Mouse (Mus musculus) splenic B cell, adult 2 months (primary cell): ENCODE measurements at regions not wholly inside any gene's neighbourhood (a gene's known extent, or its start where the extent isn't known, plus 50 kb on each side); places are given as distances from the start of the nearest gene placed in this dataset.
"Not testable (repeated sequence)": the region's sequence is repeated elsewhere in the genome, so short reads cannot be mapped to it uniquely, and the experiment has no call there.

Source experiments
- DNase-seq: peaks from one replicate; pipeline ENCODE4 v3.0.0-alpha.2; 2011; ENCODE audit warnings: low read depth, low spot score
- H3K27me3 ChIP-seq: 2 replicates; pipeline ENCODE4 v1.6.1; 2012; ENCODE audit warnings: mild to moderate bottlenecking, low read length, moderate library complexity, mixed read lengths; ENCODE audit not compliant: control insufficient read depth, poor library complexity, insufficient read depth, severe bottlenecking
- H3K36me3 ChIP-seq: 2 replicates; pipeline ENCODE4 v1.6.1; 2012; ENCODE audit warnings: mild to moderate bottlenecking, low read length, moderate library complexity, mixed read lengths; ENCODE audit not compliant: control insufficient read depth, poor library complexity, insufficient read depth, severe bottlenecking

- no peak for DNase-seq
- Histone ChIP-seq H3K36me3 (no peaks in the 10 kb centered on the region), H3K27me3 (no peaks in the 10 kb centered on the region)
These were observed 206.2 kb downstream of the Pcsk1 start for GRCm38 (mm10) chr13:75295818-75296217.

- H3K27me3 ChIP-seq, result no peaks in the 10 kb centered on the region
- no peaks in the 10 kb centered on the region for H3K36me3 ChIP-seq
- DNase-seq, result no peak
These were observed 230.2 kb downstream of the Pcsk1 start for GRCm38 (mm10) chr13:75319780-75320179.

- Histone ChIP-seq H3K27me3 (no peaks in the 10 kb centered on the region), H3K36me3 (no peaks in the 10 kb centered on the region)
- DNase-seq, result no peak
These were observed 230.6 kb downstream of the Pcsk1 start for GRCm38 (mm10) chr13:75320239-75320638.

GRCm38 (mm10) chr13:75337054-75337453 lies 247.4 kb downstream of the Pcsk1 start:
- DNase-seq, result no peak
- Histone ChIP-seq H3K27me3 (no peaks in the 10 kb centered on the region), H3K36me3 (no peaks in the 10 kb centered on the region)

GRCm38 (mm10) chr13:75343422-75343821 lies 253.8 kb downstream of the Pcsk1 start:
- Histone ChIP-seq H3K27me3 (no peaks in the 10 kb centered on the region), H3K36me3 (no peaks in the 10 kb centered on the region)
- no peak for DNase-seq

GRCm38 (mm10) chr13:75366723-75367426 lies 277.2 kb downstream of the Pcsk1 start:
- no peak for DNase-seq
- H3K27me3 ChIP-seq, result no peaks in the 10 kb centered on the region

GRCm38 (mm10) chr13:75368249-75368800 lies 278.7 kb downstream of the Pcsk1 start:
- Histone ChIP-seq H3K27me3 (no peaks in the 10 kb centered on the region), H3K36me3 (no peaks in the 10 kb centered on the region)
- no peak for DNase-seq

More at GRCm38 (mm10) chr13:75366723-75367426, 277.2 kb downstream of the Pcsk1 start:
- no peaks in the 10 kb centered on the region for H3K36me3 ChIP-seq

GRCm38 (mm10) chr13:75377100-75377499 lies 287.5 kb downstream of the Pcsk1 start:
- H3K36me3 ChIP-seq, DNase-seq, H3K27me3 ChIP-seq: not testable (repeated sequence)

GRCm38 (mm10) chr13:75377717-75378116 lies 288.1 kb downstream of the Pcsk1 start:
- no peaks in the 10 kb centered on the region for H3K36me3 ChIP-seq
- H3K27me3 ChIP-seq, result no peaks in the 10 kb centered on the region
- DNase-seq, result no peak

GRCm38 (mm10) chr13:75384631-75385340 lies 295.2 kb downstream of the Pcsk1 start:
- H3K27me3 ChIP-seq, result no peaks in the 10 kb centered on the region
- no peaks in the 10 kb centered on the region for H3K36me3 ChIP-seq
- DNase-seq, result no peak

- Histone ChIP-seq H3K36me3 (no peaks in the 10 kb centered on the region), H3K27me3 (no peaks in the 10 kb centered on the region)
- no peak for DNase-seq
These were observed 299.6 kb downstream of the Pcsk1 start for GRCm38 (mm10) chr13:75389211-75389610.

GRCm38 (mm10) chr13:75390177-75390576 lies 300.6 kb downstream of the Pcsk1 start:
- DNase-seq, result no peak
- Histone ChIP-seq H3K36me3 (no peaks in the 10 kb centered on the region), H3K27me3 (no peaks in the 10 kb centered on the region)

- H3K36me3 ChIP-seq, DNase-seq, H3K27me3 ChIP-seq: not testable (repeated sequence)
These were observed 306.7 kb upstream of the Ell2 start for GRCm38 (mm10) chr13:75399846-75400245.

- H3K36me3 ChIP-seq, result no peaks in the 10 kb centered on the region
- H3K27me3 ChIP-seq, result no peaks in the 10 kb centered on the region
- no peak for DNase-seq
These were observed 285.8 kb upstream of the Ell2 start for GRCm38 (mm10) chr13:75420726-75421125.

- H3K36me3 ChIP-seq, result no peaks in the 10 kb centered on the region
- H3K27me3 ChIP-seq, result no peaks in the 10 kb centered on the region
- no peak for DNase-seq
These were observed 279.6 kb upstream of the Ell2 start for GRCm38 (mm10) chr13:75426971-75427370.
